11 mouse cellular contexts compared by ENCODE assay signal in genomic region chr8:76971761-76972404, GRCm38 (mm10).
DNase-seq lines count a peak whose midpoint lies in the region; ATAC-seq and TF ChIP-seq lines count a peak whose summit lies in the region.
"Had no signal": no experiment of that assay in that cellular context is flagged by ENCODE, and none has a peak within 500 bp of the region (broad histone marks: within the 10 kb centered on the region; RNA-seq: fewer than 3 reads in every experiment).

No protein-coding gene starts in this region.

- TF ChIP-seq CTCF in lung, embryonic 14.5 days (IDR thresholded peaks at IDR 0.05; ENCODE audit: low read depth) = no peak

- no peak overlapping the region for H3K4me2 ChIP-seq in lung, embryonic 14.5 days

- no peaks in the 10 kb centered on the region for H3K27me3 ChIP-seq in lung, embryonic 14.5 days (ENCODE audit: insufficient read depth, low read length)
- H3K27me3 ChIP-seq in heart, embryonic 10.5 days (ENCODE audit: insufficient read depth, poor library complexity, severe bottlenecking) = no peaks in the 10 kb centered on the region

- WGBS in lung, embryonic 14.5 days = 79% methylated on average over 9 of the region's 9 CpGs
- 71% methylated on average over 9 of the region's 9 CpGs for WGBS in heart, embryonic 10.5 days

- H3K27ac ChIP-seq in lung, embryonic 14.5 days (ENCODE audit: low read depth) = peak overlapping the region; percentile 67
- peak overlapping the region; percentile 16; the same call in 1 of the 2 replicates for H3K27ac ChIP-seq in heart, embryonic 10.5 days

- H3K9me3 ChIP-seq in lung, embryonic 14.5 days (ENCODE audit: low read depth, low read length) = no peaks in the 10 kb centered on the region
- no peaks in the 10 kb centered on the region for H3K9me3 ChIP-seq in heart, embryonic 10.5 days

- H3K36me3 ChIP-seq in lung, embryonic 14.5 days (ENCODE audit: insufficient read depth) = no peaks in the 10 kb centered on the region
- H3K36me3 ChIP-seq in heart, embryonic 10.5 days = no peaks in the 10 kb centered on the region

- no peak overlapping the region for H3K9ac ChIP-seq in lung, embryonic 14.5 days

- H3K4me3 ChIP-seq in lung, embryonic 14.5 days (ENCODE audit: low read depth, low read length) = no peak overlapping the region
- no peak overlapping the region for H3K4me3 ChIP-seq in heart, embryonic 10.5 days
- H3K4me3 ChIP-seq: erythroblast, embryonic 14.5 days had no signal

- peak; percentile 43; the same call in 1 of the 2 replicates for ATAC-seq in lung, embryonic 14.5 days (ENCODE audit: insufficient read depth)

- DNase-seq in adrenal gland, postnatal 10 days = peak; percentile 3
- DNase-seq in adrenal gland, postnatal 25 days = no peak
- peak; percentile 57 for DNase-seq in lung, embryonic 14.5 days
- DNase-seq in lung, postnatal 25 days (ENCODE audit: low spot score) = no peak
- DNase-seq in heart, embryonic 10.5 days (ENCODE audit: low spot score) = no peak
- peak; percentile 6 to 39 for DNase-seq in lung, postnatal 4 days
- no peak for DNase-seq in urinary bladder, adult 18-20 months (ENCODE audit: low spot score in 2 of 2)
- no peak for DNase-seq in urinary bladder, postnatal 10 days (ENCODE audit: low spot score)
- DNase-seq: retina, postnatal 1 day; thymus, postnatal 36 days had no signal

- no peaks in the 10 kb centered on the region for H3K4me1 ChIP-seq in lung, embryonic 14.5 days (ENCODE audit: insufficient read depth)
- H3K4me1 ChIP-seq in heart, embryonic 10.5 days = peaks cover 4% of the 10 kb centered on the region; the same call in 1 of the 2 replicates

Comparison
In these comparisons a context has a peak if more than half of its experiments do, and no peak if none do; other contexts are left out.
1. DNase-seq: peak in adrenal gland, postnatal 10 days (single experiment), lung, embryonic 14.5 days (single experiment) and lung, postnatal 4 days (2 of 2); none in adrenal gland, postnatal 25 days (single experiment), lung, postnatal 25 days (single experiment), heart, embryonic 10.5 days (single experiment), urinary bladder, adult 18-20 months (0 of 2) and urinary bladder, postnatal 10 days (single experiment).